Mouse (Mus musculus) activated CD4-positive, CD25-positive, alpha-beta regulatory T cell, adult 4 months (primary cell): ENCODE measurements around the gene Hamp2. TPM values are rescaled to one million over a fixed set of nuclear protein-coding genes. Genes with fewer than 3 reads are reported as not detected.
"Not testable (repeated sequence)": the region's sequence is repeated elsewhere in the genome, so short reads cannot be mapped to it uniquely, and the experiment has no call there.

Experiments
- ATAC-seq: one replicate; pipeline ENCODE4 v1.8.0; 2017
- polyA plus RNA-seq, 2 experiments: library from polyadenylated mRNA; unstranded; fragments of 100-300 nt; shearing (Covaris generic); gene quantifications; one replicate each; pipeline ENCODE4 v1.2.1; 2017

Gene Hamp2
- polyA plus RNA-seq, result not detected

DNA sequence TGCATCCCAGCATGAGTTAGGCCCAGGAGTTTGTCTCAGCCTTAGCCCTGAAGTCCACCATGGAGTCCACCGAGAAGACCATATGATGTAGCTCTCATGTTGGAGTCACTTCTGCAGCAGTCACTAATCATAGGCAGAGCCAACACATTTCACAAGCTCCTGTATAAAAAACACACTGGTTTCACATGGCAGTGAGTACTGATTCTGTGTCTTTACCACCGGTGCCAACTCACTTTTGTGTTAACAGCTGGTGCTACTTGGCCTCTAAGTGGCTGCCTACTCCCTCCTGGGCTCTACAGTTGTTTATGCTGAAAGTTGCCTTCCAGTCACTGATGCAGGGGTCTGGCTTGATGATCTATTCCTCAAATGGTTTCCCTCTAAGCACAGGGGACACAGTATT lies at the start of gene Hamp2:
Hamp2 (minus strand) TSS at position 101 of the 400 bp plus-strand sequence.
- ATAC-seq, result not testable (repeated sequence)

DNA sequence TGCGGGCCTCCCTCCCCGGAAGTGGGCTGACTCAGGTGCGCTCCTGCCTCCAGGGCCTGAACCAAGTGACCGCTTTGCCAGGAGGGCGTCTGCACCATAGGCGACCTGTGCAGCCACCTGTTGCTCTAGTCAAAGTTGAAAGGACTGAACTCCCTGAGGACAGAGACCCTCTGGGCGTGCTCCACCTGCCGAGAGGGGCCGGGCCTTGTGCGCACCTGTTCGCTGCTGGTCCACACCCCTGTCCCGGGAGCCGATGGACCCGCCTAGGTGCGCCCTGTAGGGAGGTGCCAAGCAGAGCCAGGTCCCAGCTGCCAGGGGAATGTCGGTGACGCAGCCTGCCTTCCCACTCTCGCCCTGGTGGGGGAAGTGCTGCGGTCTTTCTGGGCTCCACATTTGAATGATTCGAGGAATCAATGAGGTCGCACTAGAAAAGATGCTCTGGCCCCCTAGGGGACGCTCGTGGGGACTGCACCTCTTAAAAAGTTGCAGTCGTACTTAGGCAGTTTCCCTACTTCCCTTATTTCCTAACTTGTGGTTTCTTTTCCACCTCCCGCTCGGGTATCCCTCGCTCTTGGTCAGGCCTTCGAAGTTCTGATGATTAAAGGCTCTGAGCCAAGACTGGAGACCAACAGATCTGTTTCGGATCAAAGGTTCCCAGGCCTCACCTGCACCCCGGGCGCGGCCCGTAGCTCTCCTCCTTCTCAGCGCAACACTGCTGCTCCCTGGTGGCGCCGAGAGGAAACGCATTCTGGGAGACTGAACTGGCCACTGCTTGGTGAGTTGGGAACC lies 49.2 kb upstream of the Hamp2 start, which contains the start of gene Fam187b:
Fam187b (plus strand) TSS at position 290 of the 789 bp plus-strand sequence.
- peak; percentile 91 for ATAC-seq

DNA sequence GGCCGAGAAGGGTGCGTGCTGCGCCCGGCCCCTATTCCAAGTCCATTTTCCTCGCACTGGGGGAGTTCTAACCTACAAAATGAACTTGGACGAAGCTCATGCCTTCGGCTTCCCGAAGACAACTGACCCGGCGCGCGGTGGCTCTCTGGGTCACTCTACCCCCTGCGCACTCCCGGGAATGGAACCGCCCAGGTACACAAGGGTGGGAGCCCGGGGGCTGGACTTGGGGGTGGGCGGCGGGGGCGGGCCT lies 48.7 kb upstream of the Hamp2 start, which contains the start of gene Lsr:
Lsr (minus strand) TSS at position 214 of the 250 bp plus-strand sequence.
- no peak for ATAC-seq

DNA sequence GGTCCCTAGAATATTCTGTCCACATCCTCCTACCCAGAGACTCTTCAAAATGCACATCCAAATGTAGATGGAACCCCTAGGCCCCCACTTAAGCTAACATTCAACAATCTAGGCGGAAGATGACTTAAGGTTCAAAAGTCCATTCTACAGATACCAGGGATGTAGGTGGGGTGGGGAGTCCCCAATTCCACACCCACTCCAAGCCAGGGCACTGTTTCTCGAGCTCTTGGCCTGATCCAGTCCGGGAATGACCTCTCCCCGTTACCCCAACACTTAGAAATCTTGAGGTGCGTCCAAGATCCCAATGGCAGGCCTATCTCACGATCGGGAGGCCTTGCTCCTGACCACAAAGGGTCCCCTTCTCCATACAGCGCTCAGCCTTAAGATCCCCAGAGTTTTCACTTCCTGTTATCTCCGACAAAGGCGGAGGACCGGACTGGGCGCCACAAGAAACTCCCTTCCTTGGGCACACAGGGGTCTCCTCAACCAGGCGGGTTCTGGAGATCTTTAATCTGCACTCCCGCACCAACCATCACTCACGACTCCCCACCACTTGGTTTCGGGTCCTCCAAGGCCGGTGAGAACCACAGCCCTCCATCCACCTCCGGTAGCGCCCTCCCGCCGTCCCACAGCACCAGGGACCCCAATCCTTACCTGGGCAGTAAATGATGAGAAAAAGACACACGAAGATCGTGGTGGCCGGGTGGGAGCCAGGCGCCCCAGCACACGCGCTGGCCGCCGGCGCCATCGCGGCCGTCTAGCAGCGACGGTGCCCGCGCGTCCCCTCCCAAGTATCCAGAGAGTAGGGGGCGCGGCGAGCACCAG lies 48.2 kb upstream of the Hamp2 start:
- no peak for ATAC-seq

DNA sequence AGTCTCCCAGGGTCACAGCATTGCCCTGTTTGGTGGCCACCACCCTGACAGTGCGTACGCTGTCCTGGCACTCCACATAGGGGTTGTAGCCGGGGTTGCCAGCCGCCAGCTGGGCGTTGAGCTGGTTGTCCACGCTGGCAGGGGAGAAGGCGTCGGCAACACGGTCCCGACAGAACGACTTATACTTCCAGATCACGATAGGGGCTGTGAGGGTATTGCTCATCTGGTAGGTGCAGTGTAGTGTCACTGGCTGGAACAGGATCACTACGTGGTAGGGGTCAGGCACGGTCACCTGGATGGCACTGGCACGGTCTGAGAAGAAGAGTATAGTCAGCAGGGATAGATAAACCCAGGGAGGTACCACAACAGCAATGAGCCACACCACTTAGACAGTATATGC lies 47.4 kb upstream of the Hamp2 start:
- no peak for ATAC-seq

DNA sequence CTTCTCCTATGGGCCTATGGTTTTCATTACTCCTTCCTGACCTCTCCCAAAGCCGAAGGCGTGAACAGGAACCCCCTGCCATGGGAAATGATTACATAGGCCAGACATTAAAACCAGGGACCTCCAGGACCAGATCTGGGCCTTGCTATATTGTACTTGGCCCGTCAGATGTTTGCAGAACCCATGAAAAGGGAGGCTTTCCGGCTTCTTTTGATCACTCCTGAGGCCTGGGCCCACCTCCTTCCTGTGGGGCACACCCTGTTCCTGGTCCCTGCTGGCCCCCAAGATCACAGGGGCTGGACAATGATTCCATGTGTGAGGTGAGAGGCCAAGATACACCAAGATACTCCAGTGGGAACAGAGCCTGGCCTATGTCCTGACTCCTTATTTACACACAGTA lies 44.7 kb upstream of the Hamp2 start:
- ATAC-seq, result no peak

DNA sequence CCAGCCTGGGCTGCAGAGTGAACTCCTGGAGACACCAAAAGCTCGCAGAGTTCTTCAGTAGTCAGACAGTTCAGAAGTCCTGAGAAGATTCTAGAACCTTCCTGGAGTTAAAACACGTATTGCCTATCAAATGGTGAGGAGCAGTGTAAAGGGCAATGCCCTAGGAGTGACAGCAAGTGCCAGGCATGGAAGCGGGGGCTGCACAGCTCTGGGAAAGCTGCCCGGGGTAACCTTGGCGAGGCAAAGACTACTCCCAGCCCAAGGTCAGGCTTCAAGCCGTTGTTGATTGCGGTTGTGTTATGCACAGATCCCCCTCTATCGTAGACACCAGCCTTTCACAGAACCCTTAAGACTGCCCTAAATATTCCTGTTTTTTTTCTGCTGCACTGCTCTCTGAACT lies 44.1 kb upstream of the Hamp2 start:
- no peak for ATAC-seq

DNA sequence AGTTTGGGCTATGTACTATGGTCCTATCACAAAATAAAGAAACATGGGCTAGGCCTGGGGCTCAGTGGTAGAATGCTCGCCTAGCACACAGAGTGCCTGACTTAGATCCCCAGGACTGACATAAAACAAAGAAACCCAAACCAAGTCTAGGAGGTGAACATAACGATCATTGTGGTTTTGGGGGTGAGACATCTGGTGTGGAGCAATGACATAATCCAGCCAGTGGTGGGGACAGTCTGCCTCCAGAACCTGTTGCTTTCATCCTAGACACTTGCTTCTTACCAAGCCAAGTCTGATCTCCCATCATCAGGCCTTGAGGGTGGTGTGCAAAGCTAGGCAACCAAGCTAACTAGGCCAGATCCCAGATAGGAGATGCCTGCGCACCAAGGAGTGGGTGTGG lies 42.2 kb upstream of the Hamp2 start:
- ATAC-seq, result no peak

DNA sequence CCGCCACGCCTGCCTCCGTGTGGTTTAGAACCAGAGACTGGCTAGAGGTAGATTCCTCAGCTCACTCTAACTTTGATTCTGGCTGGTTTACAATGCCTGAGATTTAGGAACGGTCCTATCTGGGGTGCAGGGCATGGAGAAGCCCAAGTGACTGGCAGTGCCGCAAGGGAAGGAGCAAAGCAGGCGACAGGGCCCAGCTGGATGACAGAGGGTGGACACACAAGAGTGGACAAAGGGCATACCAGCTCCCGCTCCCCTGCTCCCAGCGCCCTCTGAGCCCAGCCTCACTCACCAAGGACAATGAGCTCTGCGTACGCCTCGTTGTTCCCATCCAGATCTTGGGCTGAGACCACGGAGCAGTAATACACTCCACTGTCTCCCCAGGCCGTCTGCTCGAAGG lies 41.2 kb upstream of the Hamp2 start:
- ATAC-seq, result no peak

DNA sequence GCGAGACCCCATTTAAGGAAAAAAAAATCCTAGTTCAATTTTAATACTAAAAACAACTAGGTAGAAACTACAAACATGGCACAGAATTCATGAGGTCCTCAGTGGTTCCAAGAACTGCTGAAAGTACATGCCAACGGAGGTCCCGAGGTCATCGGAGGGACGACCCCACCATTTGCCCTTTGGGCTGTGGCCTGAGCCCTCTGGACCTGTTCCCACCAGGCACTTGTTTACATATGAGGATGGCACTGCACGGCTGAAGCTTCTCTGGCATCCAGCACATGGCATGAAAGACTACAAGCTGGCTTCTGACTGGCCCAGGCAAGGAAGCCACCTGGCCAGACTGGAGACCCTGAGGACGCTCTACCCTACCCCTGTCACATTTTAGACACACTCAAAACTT lies 39.9 kb upstream of the Hamp2 start:
- ATAC-seq, result no peak

DNA sequence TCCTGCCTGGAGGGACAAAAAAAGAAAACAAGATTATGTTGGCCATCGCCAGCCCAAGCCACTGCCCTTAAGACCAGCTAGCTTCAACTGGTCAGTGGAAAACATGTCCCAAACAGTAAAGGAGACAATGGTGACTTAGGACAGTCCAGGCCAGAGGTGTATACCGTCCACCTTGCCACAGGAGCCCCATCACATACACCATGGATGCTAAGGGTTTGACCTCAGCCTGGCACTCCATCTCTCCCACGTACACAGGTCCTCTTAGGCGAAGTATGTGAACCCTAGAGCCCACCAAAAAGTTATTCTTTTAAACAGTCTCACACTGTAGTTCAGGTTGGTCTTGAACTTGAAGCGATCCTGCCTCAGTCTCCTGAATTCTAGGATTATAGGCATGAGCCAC lies 38.4 kb upstream of the Hamp2 start:
- ATAC-seq, result no peak

DNA sequence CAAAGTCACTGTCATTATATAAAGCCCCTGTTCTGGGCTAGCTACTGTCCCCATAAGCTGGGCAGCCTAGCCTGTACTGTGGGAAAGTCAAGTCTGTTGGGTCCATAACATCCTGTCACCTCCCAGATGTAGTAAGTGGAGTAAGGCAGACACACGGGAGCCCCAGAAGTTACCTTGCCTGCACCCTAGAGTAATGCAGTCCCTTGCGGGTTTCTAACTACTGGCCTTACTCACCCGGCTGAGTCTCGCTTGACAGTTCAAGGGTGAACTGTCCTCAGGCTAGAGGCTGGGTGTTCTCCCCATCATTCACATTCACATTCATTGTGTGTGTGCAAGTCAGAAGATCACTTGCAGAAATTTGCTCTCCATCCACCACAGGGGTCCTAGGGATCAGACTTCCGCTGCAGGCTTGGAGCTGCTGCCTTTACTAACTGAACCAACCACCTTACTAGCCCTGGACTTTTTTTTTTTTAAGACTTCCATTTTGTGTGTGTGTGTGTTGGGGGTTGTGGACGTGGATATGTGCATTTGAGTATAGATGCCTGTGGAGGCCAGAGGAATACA lies 35.4 kb upstream of the Hamp2 start:
- no peak for ATAC-seq

DNA sequence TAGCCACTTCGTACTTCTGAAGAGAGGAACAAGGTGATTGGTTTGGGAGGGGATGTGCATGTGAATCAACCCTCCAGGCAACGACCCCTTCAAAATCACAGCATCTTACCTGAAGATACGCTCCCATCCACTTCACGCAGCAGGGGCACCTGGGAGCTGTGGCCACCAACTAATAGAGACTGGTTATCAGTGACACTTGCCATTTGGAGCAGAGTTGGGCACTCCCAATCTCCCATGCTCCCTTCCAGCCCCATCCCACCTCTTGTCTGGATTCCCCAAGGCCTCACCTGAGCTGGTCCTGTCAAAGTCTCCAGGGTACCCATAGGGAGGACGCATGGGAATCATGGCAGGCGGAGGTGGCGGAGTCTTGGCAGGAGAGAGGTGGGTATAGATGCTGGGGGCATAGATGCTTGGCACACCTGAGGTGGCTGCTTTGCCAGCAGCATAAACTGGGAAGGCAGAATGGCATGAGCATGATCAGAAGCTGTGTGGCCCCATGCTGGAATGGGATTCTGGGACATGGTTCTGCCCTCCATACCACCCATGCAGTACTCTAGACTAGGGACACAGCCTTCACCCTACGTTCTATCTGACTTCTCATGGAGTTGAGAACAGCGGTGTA lies 34.5 kb upstream of the Hamp2 start:
- no peak for ATAC-seq

DNA sequence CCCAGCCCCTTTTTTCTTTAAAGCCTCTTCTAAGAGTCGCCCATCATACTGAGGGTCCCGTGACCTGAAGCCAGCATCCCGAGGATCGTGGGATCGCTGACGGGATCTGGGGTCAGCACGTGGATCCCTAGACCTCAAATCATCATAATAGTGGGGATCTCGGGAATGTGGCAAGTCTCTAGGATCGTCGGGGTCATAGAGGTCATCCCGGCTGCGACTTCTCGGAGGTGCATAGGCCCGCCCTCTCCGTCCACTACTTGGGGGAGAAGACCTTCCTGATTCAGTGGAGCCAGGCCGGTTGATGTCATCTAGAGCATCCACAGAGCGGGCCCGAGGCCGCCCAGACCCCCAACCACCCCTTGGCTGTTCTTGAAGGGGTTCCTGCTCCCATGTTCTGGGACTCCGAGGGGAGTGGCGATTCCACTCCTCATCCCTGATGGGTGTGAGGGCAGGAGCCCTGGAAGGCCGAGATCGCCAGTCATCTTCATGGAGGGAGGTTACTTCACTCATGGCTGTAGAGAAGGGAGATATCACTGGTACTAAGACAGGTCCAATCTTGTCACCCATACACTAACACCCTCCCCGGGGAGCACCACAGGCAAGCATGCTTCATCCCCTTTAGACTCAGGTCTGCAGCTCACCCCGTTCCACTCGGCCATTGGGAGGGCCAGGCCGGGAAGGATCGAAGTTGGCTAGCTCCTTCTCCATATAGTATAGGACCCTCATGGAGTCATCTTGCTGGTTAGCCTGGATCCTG lies 33.8 kb upstream of the Hamp2 start:
- no peak for ATAC-seq

DNA sequence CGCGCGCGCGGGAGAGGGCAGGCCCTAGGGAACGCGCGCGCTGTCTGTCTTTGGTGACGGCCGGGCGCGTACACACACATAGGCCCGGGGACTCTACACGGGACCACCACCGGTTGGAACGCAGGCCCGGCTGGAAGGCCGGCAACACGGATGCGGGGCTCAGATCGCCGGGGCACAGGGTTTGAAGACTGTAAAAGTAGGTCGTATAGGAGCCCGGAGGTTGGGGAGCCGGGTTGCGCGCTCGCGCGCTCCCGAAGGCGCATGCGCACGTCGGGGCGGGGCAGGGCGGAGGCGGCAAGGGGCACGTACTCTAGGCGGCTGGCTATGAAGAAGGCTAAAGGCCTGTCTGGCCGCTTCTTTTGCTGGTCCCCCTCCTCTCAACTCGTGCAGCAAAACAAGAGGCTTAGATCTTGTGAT lies 32.9 kb upstream of the Hamp2 start:
- peak; percentile 72 for ATAC-seq

DNA sequence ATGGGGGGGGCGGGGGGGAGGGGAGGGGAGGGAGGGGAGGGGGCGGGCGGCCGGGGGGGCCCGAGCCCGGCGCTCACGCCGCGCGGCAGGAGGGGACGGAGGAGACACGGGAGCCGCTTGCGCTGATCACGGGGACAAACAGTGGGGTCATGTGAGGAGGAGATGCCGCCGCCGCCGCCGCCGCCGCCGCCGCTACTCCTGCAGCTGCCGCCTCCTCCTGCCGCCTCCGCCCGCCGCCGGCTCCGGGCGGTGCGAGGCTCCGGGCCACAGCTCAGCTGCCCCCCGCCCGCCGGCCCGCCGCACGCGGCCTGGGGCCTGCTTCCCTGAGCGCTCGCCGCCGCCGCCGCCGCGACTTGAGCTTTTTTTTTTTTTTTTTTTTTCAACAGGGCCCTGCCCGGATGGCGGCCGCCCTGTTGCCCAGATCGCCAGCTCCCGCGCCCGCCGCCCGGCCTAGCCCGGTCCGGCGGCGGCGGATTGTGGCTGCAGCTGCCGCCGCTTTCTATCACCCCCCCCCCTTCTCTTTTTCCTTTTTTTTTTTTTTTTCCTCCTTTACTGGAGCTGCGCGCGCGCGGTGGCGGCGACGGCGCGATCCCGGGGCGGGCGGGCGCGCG lies 32.4 kb upstream of the Hamp2 start, which contains the start of gene Usf2:
Usf2 (minus strand) TSS at position 48 of the 611 bp plus-strand sequence.
- ATAC-seq, result peak; percentile 44

DNA sequence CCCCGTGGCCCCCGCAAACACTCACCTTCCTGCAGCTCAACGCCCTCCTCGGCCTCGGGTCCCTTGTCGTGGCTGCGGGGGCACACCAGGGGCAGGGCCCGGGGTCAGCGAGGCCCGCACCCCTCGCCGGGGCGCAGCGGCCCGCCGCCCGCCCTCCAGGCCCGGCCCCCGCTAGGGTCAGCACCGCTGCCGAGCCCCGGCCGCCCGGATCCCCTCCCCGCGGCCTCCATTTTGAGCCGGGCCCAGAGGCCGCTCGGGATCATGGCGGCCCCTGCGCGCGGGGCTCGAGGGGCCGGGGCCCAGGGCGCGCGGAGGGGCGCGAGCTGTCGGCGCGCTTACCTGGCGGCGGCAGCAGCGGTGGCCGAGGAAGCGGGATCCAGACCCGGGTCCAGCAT lies 31.9 kb upstream of the Hamp2 start:
- peak; percentile 19 for ATAC-seq

DNA sequence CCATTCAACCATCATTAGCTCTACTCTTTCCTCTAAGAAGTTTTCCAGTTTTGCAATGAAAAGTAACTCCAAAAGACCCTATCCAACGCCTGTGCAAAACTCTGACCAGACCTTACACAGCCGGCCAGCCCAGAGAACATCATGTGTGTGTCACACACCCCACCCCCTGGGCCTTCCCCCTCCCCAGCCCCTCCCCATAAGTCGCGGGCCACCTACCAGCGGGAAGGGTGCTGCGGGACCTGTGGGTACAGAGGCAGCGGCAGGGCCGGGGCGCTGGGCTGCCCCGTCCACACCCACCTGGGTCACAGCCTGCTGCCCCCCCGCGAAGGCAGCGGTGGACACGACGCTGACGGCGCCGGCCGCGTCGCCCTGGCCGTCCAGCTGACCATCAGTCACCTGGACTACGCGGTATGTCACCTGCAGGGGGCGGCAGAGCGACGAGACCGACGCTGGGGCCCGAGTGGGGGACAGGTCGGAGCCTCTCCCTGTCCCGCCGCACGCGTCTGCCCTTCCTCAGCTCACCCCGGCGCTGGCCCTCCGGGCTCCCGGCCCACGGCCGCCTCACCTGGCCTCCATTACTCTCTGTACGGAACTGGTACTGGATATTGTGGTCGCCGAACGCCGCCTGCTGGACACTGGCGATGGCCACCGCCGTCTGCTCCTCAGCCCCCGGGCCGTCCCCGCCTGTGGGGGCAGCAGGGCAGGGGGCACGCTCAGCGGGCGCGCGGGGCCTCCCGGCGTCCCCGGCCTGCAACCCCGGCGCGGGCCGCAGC lies 31.3 kb upstream of the Hamp2 start:
- ATAC-seq, result peak; percentile 33

DNA sequence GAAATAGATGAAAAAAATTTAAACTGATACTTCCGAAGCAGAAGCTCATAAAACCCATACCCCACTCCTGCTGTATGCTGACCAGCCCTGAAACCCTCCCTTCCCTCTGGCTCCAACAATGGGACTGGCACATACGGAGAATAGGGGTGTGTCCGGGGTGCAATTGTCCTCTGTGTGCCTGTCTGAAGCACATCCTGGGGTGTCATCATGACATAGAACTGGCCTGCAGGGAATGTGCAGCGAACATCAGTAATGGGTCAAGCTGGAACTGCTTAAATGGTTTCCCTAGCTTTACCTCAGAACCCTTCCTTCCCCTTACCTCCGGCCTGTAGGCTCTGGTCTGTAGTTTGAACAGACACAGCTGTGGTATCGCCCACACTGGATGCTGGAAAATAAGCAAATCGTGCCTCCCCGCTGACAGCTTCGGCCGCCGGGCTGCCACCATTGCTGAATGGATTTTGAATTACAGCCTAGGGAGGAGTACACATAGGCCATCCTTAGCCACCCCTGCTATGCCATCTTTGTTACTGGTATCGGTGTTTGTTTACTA lies 30.6 kb upstream of the Hamp2 start:
- ATAC-seq, result no peak

DNA sequence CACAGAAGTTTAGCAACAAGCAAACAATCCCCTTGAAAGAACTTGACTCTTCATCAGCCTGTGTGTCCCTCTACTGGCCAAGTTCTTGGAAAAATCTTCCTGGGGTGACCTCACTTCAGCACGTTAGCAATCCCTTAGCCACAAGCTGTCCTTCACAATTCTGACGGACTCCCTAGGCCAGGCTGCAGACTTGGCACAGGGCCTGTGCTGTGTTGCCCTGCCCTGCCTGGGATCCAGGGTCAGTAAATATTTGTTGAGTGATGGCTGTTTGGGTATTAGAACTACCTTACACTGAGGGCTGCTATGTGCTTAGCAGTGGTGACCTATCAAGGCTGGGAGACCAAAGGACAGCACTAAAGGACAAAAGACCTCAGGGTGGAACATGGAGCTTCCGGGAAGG lies 29.6 kb upstream of the Hamp2 start:
- ATAC-seq, result no peak

DNA sequence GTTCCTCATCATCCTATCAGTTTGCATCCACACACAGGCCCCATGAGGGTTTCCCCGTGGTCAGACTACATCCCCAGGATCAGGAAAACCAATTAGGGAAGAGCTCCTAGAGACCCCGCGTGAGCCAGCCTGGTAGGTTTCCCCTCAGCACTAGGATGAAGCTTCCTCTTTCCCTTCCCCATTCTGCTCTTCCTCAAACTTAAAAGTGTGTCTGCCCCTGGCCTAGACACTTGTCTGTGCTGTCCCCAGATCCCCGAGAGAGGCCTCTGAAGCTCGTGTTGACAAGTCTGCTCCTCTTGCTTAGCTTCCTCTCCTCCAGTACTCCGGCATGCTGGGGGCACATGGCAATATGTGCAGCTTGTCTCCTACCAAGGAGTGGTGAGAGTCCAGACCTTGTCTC lies 29.0 kb upstream of the Hamp2 start:
- no peak for ATAC-seq
